Mouse (Mus musculus) cortical plate, adult 2 months (tissue): ENCODE data around the gene Dgkz.

ENCODE experiments used
- CTCF ChIP-seq: fragments of 200-500 bp; IDR thresholded peaks from 2 replicates; pipeline ENCODE4 v1.5.1; 2011; ENCODE audit warnings: mild to moderate bottlenecking, control low read depth, low read length; ENCODE audit not compliant: insufficient read depth; ENCODE audit errors: extremely low read depth
- POLR2A ChIP-seq: fragments of 200-500 bp; IDR thresholded peaks from 2 replicates; pipeline ENCODE4 v1.6.1; 2011; ENCODE audit warnings: mild to moderate bottlenecking, low read length, control low read depth; ENCODE audit not compliant: insufficient read depth; ENCODE audit errors: extremely low read depth

GRCm38 (mm10) chr2:91948792-91949241 is 26.8 kb downstream of the Dgkz start:
- no peak for TF ChIP-seq CTCF
- no peak for TF ChIP-seq POLR2A
